Mouse (Mus musculus) hindbrain, embryonic 12.5 days (tissue): Measurements from ENCODE around the gene Hoxb4. TPM values are rescaled to one million over a fixed set of nuclear protein-coding genes. Genes with fewer than 3 reads are reported as not detected.

Experiments used
- microRNA counts: library from miRNA; unstranded; fragments of <30 nt; microRNA quantifications from one replicate; lab custom pipeline; 2017
- microRNA-seq: library from miRNA; unstranded; fragments of <30 nt; microRNA quantifications from one replicate; pipeline ENCODE4, GENCODE M21; 2017
- polyA plus RNA-seq: library from polyadenylated mRNA; unstranded; fragments of >200 nt; fragmentation: Nextera tagmentation; extraction: Ambion mirVana; gene quantifications from 2 replicates; pipeline ENCODE4 v1.2.1, GENCODE M21; 2016

The Hoxb4 gene
- polyA plus RNA-seq, 1 experiment from 2014 or later = 7.7 TPM

MicroRNAs within 50 kb of the gene (microRNA counts, 519-probe panel; counts per million panel counts)
- microRNA mmu-miR-10a (lab: Ali Mortazavi, UCI) = 4,938 counts per million, percentile 91 among the panel's probes with 10 or more counts

Small RNA genes lying within 50 kb of the gene (microRNA-seq; reads per million reads assigned to microRNA genes)
- gene Mir10a = 27,691 reads per million, percentile 98 among the genes with 10 or more reads in this experiment

Other genes with a start within 250 kb of the Hoxb4 start
- 377 and 424 TPM in 2 replicates for gene Atp5g1, start 242.6 kb upstream of the Hoxb4 start, polyA plus RNA-seq
- 0.15 TPM in 1 of 2 replicates, not detected in the other for gene Calcoco2, start 206.3 kb upstream of the Hoxb4 start, polyA plus RNA-seq
- 0.13 and 0.15 TPM in 2 replicates for gene Ttll6, start 184.5 kb upstream of the Hoxb4 start, polyA plus RNA-seq
- not detected in 2 replicates for gene Hoxb13, start 124.0 kb upstream of the Hoxb4 start, polyA plus RNA-seq
- gene Hoxb9, start 46.8 kb upstream of the Hoxb4 start, polyA plus RNA-seq = 0.36 and 0.46 TPM in 2 replicates
- 4.4 and 8.1 TPM in 2 replicates for gene Hoxb8, start 36.4 kb upstream of the Hoxb4 start, polyA plus RNA-seq
- 9.6 and 11.0 TPM in 2 replicates for gene Hoxb7, start 31.6 kb upstream of the Hoxb4 start, polyA plus RNA-seq
- 60.0 and 64.5 TPM in 2 replicates for gene Hoxb6, start 25.8 kb upstream of the Hoxb4 start, polyA plus RNA-seq
- 74.3 and 126 TPM in 2 replicates for gene Hoxb5, start 14.9 kb upstream of the Hoxb4 start, polyA plus RNA-seq
- 15.3 and 19.3 TPM in 2 replicates for gene Hoxb3, start 5.1 kb downstream of the Hoxb4 start, polyA plus RNA-seq
- 58.2 and 73.9 TPM in 2 replicates for gene Hoxb2, start 32.3 kb downstream of the Hoxb4 start, polyA plus RNA-seq
- gene Hoxb1, start 47.5 kb downstream of the Hoxb4 start, polyA plus RNA-seq = 0.82 and 2.2 TPM in 2 replicates
- gene Skap1, start 146.3 kb downstream of the Hoxb4 start, polyA plus RNA-seq = 1.4 and 2.4 TPM in 2 replicates